Mouse (Mus musculus) embryonic fibroblast, embryonic 13.5 days (primary cell): ENCODE results near the gene Ablim1. TPM values are rescaled to one million over a fixed set of nuclear protein-coding genes. Genes with fewer than 3 reads are reported as not detected.

Experiments
- H3K27ac ChIP-seq: 2 replicates; pipeline ENCODE4 v1.5.1; 2012; ENCODE audit warnings: low read length, control low read depth, inconsistent platforms; ENCODE audit not compliant: insufficient read depth
- H3K4me1 ChIP-seq: 2 replicates; pipeline ENCODE4 v1.6.1; 2011; ENCODE audit warnings: low read length; ENCODE audit not compliant: control insufficient read depth, insufficient read depth
- H3K4me3 ChIP-seq: 2 replicates; pipeline ENCODE4 v1.5.1; 2011; ENCODE audit warnings: mild to moderate bottlenecking, control low read depth, low read length; ENCODE audit not compliant: insufficient read depth
- CTCF ChIP-seq: IDR thresholded peaks from 2 replicates; pipeline ENCODE4 v1.5.1; 2011; ENCODE audit warnings: mild to moderate bottlenecking, control low read depth, low read length, moderate library complexity, borderline replicate concordance; ENCODE audit not compliant: insufficient read depth
- POLR2A ChIP-seq: IDR thresholded peaks from 2 replicates; pipeline ENCODE4 v1.6.1; 2011; ENCODE audit warnings: low read depth, mild to moderate bottlenecking, control low read depth, low read length, moderate library complexity
- polyA plus RNA-seq: library from polyadenylated mRNA; stranded (reverse); fragments of >200 nt; gene quantifications from 2 replicates; pipeline ENCODE4 v1.2.4, GENCODE M21; 2011; ENCODE audit warnings: low read depth; ENCODE audit not compliant: missing spikeins, insufficient read length

Gene Ablim1
- polyA plus RNA-seq, 1 experiment: 24.0 TPM

- Histone ChIP-seq H3K27ac (no peak overlapping the region), H3K4me3 (no peak overlapping the region), H3K4me1 (0 out of 2 replicates have a peak, but pooled peaks cover under 1% of the 10 kb centered on the region)
- TF ChIP-seq CTCF (no peak), POLR2A (no peak)
Observed at GRCm38 (mm10) chr19:57131366-57131765, 183.4 kb downstream of the Ablim1 start.

GRCm38 (mm10) chr19:57130591-57130990, 184.1 kb downstream of the Ablim1 start:
- Histone ChIP-seq H3K4me1 (no peaks in the 10 kb centered on the region), H3K4me3 (no peak overlapping the region), H3K27ac (no peak overlapping the region)
- TF ChIP-seq POLR2A: no peak
- TF ChIP-seq CTCF: no peak

GRCm38 (mm10) chr19:57129729-57130128, 185.0 kb downstream of the Ablim1 start:
- Histone ChIP-seq H3K27ac (no peak overlapping the region), H3K4me1 (no peaks in the 10 kb centered on the region), H3K4me3 (no peak overlapping the region)
- TF ChIP-seq CTCF (no peak), POLR2A (no peak)

- TF ChIP-seq POLR2A: no peak
- no peak for TF ChIP-seq CTCF
- Histone ChIP-seq H3K4me3 (no peak overlapping the region), H3K27ac (no peak overlapping the region), H3K4me1 (no peaks in the 10 kb centered on the region)
Observed at GRCm38 (mm10) chr19:57128037-57128436, 186.7 kb downstream of the Ablim1 start.

GRCm38 (mm10) chr19:57127523-57127922, 187.2 kb downstream of the Ablim1 start:
- no peak overlapping the region for H3K4me3 ChIP-seq
- no peak for TF ChIP-seq CTCF
- no peak for TF ChIP-seq POLR2A
- no peaks in the 10 kb centered on the region for H3K4me1 ChIP-seq
- no peak overlapping the region for H3K27ac ChIP-seq

- H3K27ac ChIP-seq: no peak overlapping the region
Observed at GRCm38 (mm10) chr19:57126950-57127349, 187.8 kb downstream of the Ablim1 start.

GRCm38 (mm10) chr19:57124906-57125305, 189.8 kb downstream of the Ablim1 start:
- no peak overlapping the region for H3K4me3 ChIP-seq
- no peak for TF ChIP-seq POLR2A
- no peak for TF ChIP-seq CTCF
- no peak overlapping the region for H3K27ac ChIP-seq
- peaks cover under 1% of the 10 kb centered on the region; the same call in 1 of the 2 replicates for H3K4me1 ChIP-seq

More at GRCm38 (mm10) chr19:57126950-57127349, 187.8 kb downstream of the Ablim1 start:
- no peak for TF ChIP-seq CTCF
- no peak for TF ChIP-seq POLR2A
- H3K4me1 ChIP-seq: no peaks in the 10 kb centered on the region
- no peak overlapping the region for H3K4me3 ChIP-seq

- peaks cover 7% of the 10 kb centered on the region for H3K4me1 ChIP-seq
- TF ChIP-seq POLR2A (no peak), CTCF (no peak)
- no peak overlapping the region for H3K27ac ChIP-seq
- H3K4me3 ChIP-seq: no peak overlapping the region
Observed at GRCm38 (mm10) chr19:57124138-57124519, 190.6 kb downstream of the Ablim1 start.

- no peak overlapping the region for H3K27ac ChIP-seq
- peaks cover 9% of the 10 kb centered on the region for H3K4me1 ChIP-seq
- H3K4me3 ChIP-seq: no peak overlapping the region
- TF ChIP-seq POLR2A (no peak), CTCF (no peak)
Observed at GRCm38 (mm10) chr19:57123503-57124137, 191.1 kb downstream of the Ablim1 start.

- Histone ChIP-seq H3K27ac (no peak overlapping the region), H3K4me3 (no peak overlapping the region), H3K4me1 (peaks cover 9% of the 10 kb centered on the region)
- TF ChIP-seq CTCF (no peak), POLR2A (no peak)
Observed at GRCm38 (mm10) chr19:57122261-57122660, 192.5 kb downstream of the Ablim1 start.
